Mouse (Mus musculus): ENCODE data around the gene Ptpn4. TPM values are rescaled to one million over a fixed set of nuclear protein-coding genes. Genes with fewer than 3 reads are reported as not detected.

Gene Ptpn4
- polyA plus RNA-seq, 1 experiment: 23.2 TPM

- DNase-seq (ENCODE audit: extremely low spot score in 1 of 2, low spot score in 1 of 2): no peak
Observed at GRCm38 (mm10) chr1:119646356-119646755, 191.1 kb downstream of the Ptpn4 start.

DNA sequence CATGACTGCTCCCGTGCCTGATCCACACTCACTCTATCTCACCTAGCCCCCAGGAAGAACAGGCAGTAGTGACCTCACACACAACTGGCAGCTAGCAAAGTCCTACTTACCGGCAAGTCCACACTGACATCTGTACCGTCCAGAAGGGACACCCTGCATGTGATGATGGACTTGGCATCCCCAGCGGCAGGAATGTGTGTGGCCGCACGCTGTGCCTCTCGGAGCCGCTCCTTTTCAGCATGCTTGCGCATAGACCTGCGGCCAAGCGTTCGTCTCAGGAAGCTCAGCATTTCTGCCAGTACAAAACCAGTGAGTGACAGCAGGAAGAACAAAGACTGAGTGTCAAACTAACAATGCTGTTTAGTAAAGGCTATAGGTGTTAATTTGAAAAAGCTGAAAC lies 195.0 kb downstream of the Ptpn4 start:
- no peak for DNase-seq (ENCODE audit: extremely low spot score in 1 of 2, low spot score in 1 of 2)

DNA sequence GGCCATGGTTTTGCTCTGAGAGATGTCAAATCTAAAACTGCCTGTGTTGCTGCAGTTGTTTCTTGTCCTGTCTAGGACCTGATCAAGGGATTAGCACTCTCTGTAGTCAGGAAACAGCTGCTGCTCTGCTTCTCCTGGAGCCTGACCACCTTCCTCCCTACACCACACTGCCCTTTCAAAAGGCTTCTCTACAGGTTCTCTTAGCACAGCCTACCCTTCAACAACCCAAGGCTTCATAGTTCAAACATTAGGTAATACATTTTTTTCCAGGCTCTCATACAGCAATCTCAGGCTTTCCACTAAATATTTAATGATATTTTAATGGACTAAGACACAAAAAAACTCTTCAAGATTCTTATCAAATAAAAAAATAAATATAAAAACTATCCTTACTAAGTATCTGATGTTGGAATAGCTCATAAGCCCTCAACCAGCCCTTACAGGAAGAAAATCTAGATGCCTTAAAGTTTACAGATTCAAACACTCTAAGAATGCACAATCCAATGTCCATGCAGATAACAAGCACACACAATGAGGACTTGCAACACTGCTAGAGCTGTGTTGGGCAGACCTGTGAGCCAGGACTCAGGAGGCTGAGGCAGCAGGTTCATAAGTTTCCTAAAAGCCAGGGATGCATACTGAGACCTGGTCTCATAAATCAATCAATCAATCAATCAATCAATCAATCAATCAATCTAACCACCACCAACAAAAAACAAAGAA lies 196.2 kb downstream of the Ptpn4 start:
- DNase-seq (ENCODE audit: extremely low spot score in 1 of 2, low spot score in 1 of 2): no peak

- no peak for DNase-seq (ENCODE audit: extremely low spot score in 1 of 2, low spot score in 1 of 2)
Observed at GRCm38 (mm10) chr1:119640006-119640405, 197.4 kb downstream of the Ptpn4 start.

- DNase-seq (ENCODE audit: extremely low spot score in 1 of 2, low spot score in 1 of 2): no peak
Observed at GRCm38 (mm10) chr1:119637188-119638023, 200.0 kb downstream of the Ptpn4 start.

DNA sequence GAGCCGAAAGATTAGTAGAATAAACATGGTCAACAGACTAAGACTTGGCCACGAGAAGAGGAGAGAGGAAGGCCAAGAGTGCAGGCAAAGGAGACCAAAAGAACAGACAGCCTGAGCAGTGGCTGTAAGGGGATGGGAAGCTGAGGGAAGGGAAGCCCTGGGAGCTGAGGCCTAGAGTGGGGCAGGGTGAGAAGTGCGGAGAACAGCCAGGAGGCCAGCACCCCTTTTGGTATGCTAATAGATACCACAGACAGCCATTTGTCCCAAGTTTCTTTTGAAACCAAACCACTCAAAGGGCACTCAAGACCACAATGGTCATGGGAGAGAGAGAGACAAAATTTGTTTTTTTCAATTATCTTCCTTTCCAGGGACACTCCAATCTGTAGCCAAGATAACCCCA lies 202.7 kb downstream of the Ptpn4 start:
- no peak for DNase-seq (ENCODE audit: extremely low spot score in 1 of 2, low spot score in 1 of 2)

DNA sequence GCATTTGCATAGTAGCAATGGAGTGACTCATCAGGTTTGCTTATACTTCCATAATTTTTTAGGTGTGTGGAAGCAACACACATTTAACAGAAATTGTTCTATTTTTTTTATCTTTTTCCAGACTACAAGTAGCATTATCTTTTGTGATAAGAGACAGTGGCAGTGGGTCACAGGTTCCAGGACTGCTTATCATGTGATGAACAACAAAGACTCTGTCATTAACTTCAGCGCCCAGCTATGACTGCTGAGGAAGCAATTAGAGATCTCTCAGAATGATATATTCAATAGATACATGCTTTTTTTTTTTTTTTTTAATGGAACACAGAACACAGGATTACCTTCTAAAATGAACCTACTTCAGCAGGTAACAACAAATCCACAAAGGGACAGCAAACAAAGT lies 207.0 kb downstream of the Ptpn4 start:
- no peak for DNase-seq (ENCODE audit: extremely low spot score in 1 of 2, low spot score in 1 of 2)

- DNase-seq (ENCODE audit: extremely low spot score in 1 of 2, low spot score in 1 of 2): no peak
Observed at GRCm38 (mm10) chr1:119626837-119627236, 210.6 kb downstream of the Ptpn4 start.

DNA sequence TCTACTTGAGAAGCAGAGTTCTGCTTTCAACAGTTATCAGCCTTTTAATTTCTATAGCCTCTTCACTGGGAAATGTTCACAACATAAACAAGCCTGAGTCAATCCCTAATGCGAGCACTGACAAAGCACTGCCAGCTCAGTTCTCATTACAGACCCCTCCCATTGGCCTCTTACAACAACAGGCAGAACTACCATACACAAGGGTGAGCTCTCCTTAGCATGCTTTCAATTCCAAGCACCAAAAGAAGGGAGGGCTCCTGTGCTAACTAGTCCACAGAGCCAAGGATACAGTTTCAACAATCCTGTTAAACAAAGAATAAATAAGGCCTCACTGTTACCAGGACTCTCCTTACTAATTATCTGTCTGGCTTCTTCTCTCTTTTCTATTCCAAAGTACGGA lies 213.0 kb downstream of the Ptpn4 start:
- DNase-seq (ENCODE audit: extremely low spot score in 1 of 2, low spot score in 1 of 2): no peak

- peak; percentile 51 to 53 for DNase-seq (ENCODE audit: extremely low spot score in 1 of 2, low spot score in 1 of 2)
Observed at GRCm38 (mm10) chr1:119605396-119605795, 232.0 kb downstream of the Ptpn4 start.

Other genes with a start within 250 kb of the Ptpn4 start
- 6.1 TPM in 2 replicates for gene Epb41l5, start 188.6 kb downstream of the Ptpn4 start, polyA plus RNA-seq (2012; rRNA removed)
- 6.7 and 7.4 TPM in 2 replicates for gene Tmem177, start 75.6 kb upstream of the Ptpn4 start, polyA plus RNA-seq (2012; rRNA removed)
- gene Cfap221, start 159.6 kb upstream of the Ptpn4 start, polyA plus RNA-seq (2012; rRNA removed): 0.13 and 0.20 TPM in 2 replicates
- gene Sctr, start 169.3 kb upstream of the Ptpn4 start, polyA plus RNA-seq (2012; rRNA removed): 0.53 and 0.66 TPM in 2 replicates
- gene Tmem37, start 236.5 kb upstream of the Ptpn4 start, polyA plus RNA-seq (2012; rRNA removed): 3.9 and 5.1 TPM in 2 replicates

Data from frontal cortex, adult 2 months (tissue).